ENCODE assay signal across 9 mouse cellular contexts in genomic region chr7:101833916-101834584, GRCm38 (mm10). TPM values are rescaled to one million over a fixed set of nuclear protein-coding genes. Genes with fewer than 3 reads are reported as not detected.
DNase-seq lines count a peak whose midpoint lies in the region; ATAC-seq and TF ChIP-seq lines count a peak whose summit lies in the region.
"Had no signal": no experiment of that assay in that cellular context is flagged by ENCODE, and none has a peak within 500 bp of the region (broad histone marks: within the 10 kb centered on the region; RNA-seq: fewer than 3 reads in every experiment).

No protein-coding gene starts in this region.

- H3K4me3 ChIP-seq in lung, embryonic 14.5 days (ENCODE audit: low read depth, low read length) = no peak overlapping the region
- peak overlapping the region; percentile 9; the same call in 1 of the 2 replicates for H3K4me3 ChIP-seq in forebrain, embryonic 10.5 days
- H3K4me3 ChIP-seq in hindbrain, embryonic 11.5 days (ENCODE audit: low read depth, low read length) = no peak overlapping the region
- no peak overlapping the region for H3K4me3 ChIP-seq in neural tube, embryonic 13.5 days

- ATAC-seq in lung, embryonic 14.5 days (ENCODE audit: insufficient read depth) = no peak
- no peak for ATAC-seq in hindbrain, embryonic 11.5 days (ENCODE audit: low FRiP score)
- no peak for ATAC-seq in neural tube, embryonic 13.5 days (ENCODE audit: low read depth)

- no peaks in the 10 kb centered on the region for H3K9me3 ChIP-seq in lung, embryonic 14.5 days (ENCODE audit: low read depth, low read length)
- H3K9me3 ChIP-seq in forebrain, embryonic 10.5 days = no peaks in the 10 kb centered on the region
- H3K9me3 ChIP-seq in hindbrain, embryonic 11.5 days (ENCODE audit: control insufficient read depth, low read length) = no peaks in the 10 kb centered on the region
- no peaks in the 10 kb centered on the region for H3K9me3 ChIP-seq in neural tube, embryonic 13.5 days

- H3K9ac ChIP-seq in lung, embryonic 14.5 days = no peak overlapping the region
- no peak overlapping the region for H3K9ac ChIP-seq in hindbrain, embryonic 11.5 days (ENCODE audit: low read depth, low read length)
- no peak overlapping the region for H3K9ac ChIP-seq in neural tube, embryonic 13.5 days

- no peak for DNase-seq in lung, embryonic 14.5 days
- DNase-seq in lung, postnatal 4 days = no peak
- DNase-seq in forebrain, embryonic 10.5 days (ENCODE audit: extremely low spot score, low spot score) = no peak
- peak; percentile 15 for DNase-seq in hindbrain, embryonic 11.5 days (ENCODE audit: low spot score)
- no peak for DNase-seq in spleen, postnatal 10 days (ENCODE audit: low spot score in 2 of 2)
- no peak for DNase-seq in thymus, postnatal 36 days
- DNase-seq: thymus, postnatal 4 days had no signal

- TF ChIP-seq CTCF in lung, embryonic 14.5 days (IDR thresholded peaks at IDR 0.05; ENCODE audit: low read depth) = no peak

- 0 out of 2 replicates have a peak overlapping the region, but pooled peaks have one; percentile 12 for H3K27ac ChIP-seq in lung, embryonic 14.5 days (ENCODE audit: low read depth)
- H3K27ac ChIP-seq in forebrain, embryonic 10.5 days = peak overlapping the region; percentile 99
- peak overlapping the region; percentile 24; the same call in 1 of the 2 replicates for H3K27ac ChIP-seq in hindbrain, embryonic 11.5 days (ENCODE audit: low read depth, low read length)
- peak overlapping the region; percentile 11; the same call in 1 of the 2 replicates for H3K27ac ChIP-seq in neural tube, embryonic 13.5 days (replicated peaks)

- WGBS in lung, embryonic 14.5 days = 50% methylated on average over 3 of the region's 3 CpGs
- 73% methylated on average over 3 of the region's 3 CpGs for WGBS in forebrain, embryonic 10.5 days
- WGBS in hindbrain, embryonic 11.5 days = 63% methylated on average over 3 of the region's 3 CpGs
- 44% methylated on average over 3 of the region's 3 CpGs for WGBS in neural tube, embryonic 13.5 days

- H3K27me3 ChIP-seq in lung, embryonic 14.5 days (ENCODE audit: insufficient read depth, low read length) = no peaks in the 10 kb centered on the region
- H3K27me3 ChIP-seq in forebrain, embryonic 10.5 days (ENCODE audit: poor library complexity, severe bottlenecking) = no peaks in the 10 kb centered on the region
- no peaks in the 10 kb centered on the region for H3K27me3 ChIP-seq in hindbrain, embryonic 11.5 days (ENCODE audit: control insufficient read depth, insufficient read depth, low read length)
- no peaks in the 10 kb centered on the region for H3K27me3 ChIP-seq in neural tube, embryonic 13.5 days

- H3K36me3 ChIP-seq in lung, embryonic 14.5 days (ENCODE audit: insufficient read depth) = peaks cover 54% of the 10 kb centered on the region
- H3K36me3 ChIP-seq in forebrain, embryonic 10.5 days (replicated peaks) = peaks cover 57% of the 10 kb centered on the region
- peaks cover 12% of the 10 kb centered on the region for H3K36me3 ChIP-seq in hindbrain, embryonic 11.5 days (ENCODE audit: control insufficient read depth, insufficient read depth, low read length)
- peaks cover 31% of the 10 kb centered on the region for H3K36me3 ChIP-seq in neural tube, embryonic 13.5 days

- peak overlapping the region; percentile 76; the same call in 1 of the 2 replicates for H3K4me2 ChIP-seq in lung, embryonic 14.5 days
- H3K4me2 ChIP-seq in hindbrain, embryonic 11.5 days (replicated peaks; ENCODE audit: low read depth, low read length) = no peak overlapping the region
- H3K4me2 ChIP-seq in neural tube, embryonic 13.5 days = peak overlapping the region; percentile 98

- H3K4me1 ChIP-seq in lung, embryonic 14.5 days (ENCODE audit: insufficient read depth) = peaks cover 10% of the 10 kb centered on the region; the same call in 1 of the 2 replicates
- peaks cover 53% of the 10 kb centered on the region for H3K4me1 ChIP-seq in forebrain, embryonic 10.5 days
- peaks cover 6% of the 10 kb centered on the region; the same call in 1 of the 2 replicates for H3K4me1 ChIP-seq in hindbrain, embryonic 11.5 days (replicated peaks; ENCODE audit: control insufficient read depth, insufficient read depth, low read length)
- H3K4me1 ChIP-seq in neural tube, embryonic 13.5 days (replicated peaks) = peaks cover 52% of the 10 kb centered on the region

RNA-seq across cellular contexts. Expression of gene Inppl1, which starts 4.0 kb away (rescaled TPM):
- polyA plus RNA-seq in lung, embryonic 14.5 days (2014; fragmentation: Nextera tagmentation; extraction: Ambion mirVana) = 35.6 and 37.4 TPM in 2 replicates
- 45.8 and 46.2 TPM in 2 replicates for polyA plus RNA-seq in forebrain, embryonic 10.5 days (2016; fragmentation: Nextera tagmentation; extraction: Ambion mirVana)
- polyA plus RNA-seq in hindbrain, embryonic 11.5 days (2014; fragmentation: Nextera tagmentation; extraction: Ambion mirVana) = 22.5 and 25.2 TPM in 2 replicates
- 17.4 and 22.2 TPM in 2 replicates for polyA plus RNA-seq in neural tube, embryonic 13.5 days (2015; fragmentation: Nextera tagmentation; extraction: Ambion mirVana)

RNA-seq across cellular contexts. Expression of gene Phox2a, which starts 15.9 kb away (rescaled TPM):
- polyA plus RNA-seq in lung, embryonic 14.5 days (2014; fragmentation: Nextera tagmentation; extraction: Ambion mirVana) = 0.34 and 0.67 TPM in 2 replicates
- not detected in 2 replicates for polyA plus RNA-seq in forebrain, embryonic 10.5 days (2016; fragmentation: Nextera tagmentation; extraction: Ambion mirVana)
- polyA plus RNA-seq in hindbrain, embryonic 11.5 days (2014; fragmentation: Nextera tagmentation; extraction: Ambion mirVana) = 5.2 and 6.3 TPM in 2 replicates
- polyA plus RNA-seq in neural tube, embryonic 13.5 days (2015; fragmentation: Nextera tagmentation; extraction: Ambion mirVana) = 1.1 and 2.3 TPM in 2 replicates

RNA-seq across cellular contexts. Expression of gene Folr2, which starts 22.9 kb away (rescaled TPM):
- 2.6 and 2.8 TPM in 2 replicates for polyA plus RNA-seq in lung, embryonic 14.5 days (2014; fragmentation: Nextera tagmentation; extraction: Ambion mirVana)
- polyA plus RNA-seq in forebrain, embryonic 10.5 days (2016; fragmentation: Nextera tagmentation; extraction: Ambion mirVana) = 0.47 and 0.68 TPM in 2 replicates
- 0.73 and 2.1 TPM in 2 replicates for polyA plus RNA-seq in hindbrain, embryonic 11.5 days (2014; fragmentation: Nextera tagmentation; extraction: Ambion mirVana)
- 2.3 and 3.3 TPM in 2 replicates for polyA plus RNA-seq in neural tube, embryonic 13.5 days (2015; fragmentation: Nextera tagmentation; extraction: Ambion mirVana)
- polyA plus RNA-seq: embryonic facial prominence, embryonic 11.5 days had no signal

RNA-seq across cellular contexts. Expression of gene Anapc15, which starts 29.5 kb away (rescaled TPM):
- 85.9 and 90.4 TPM in 2 replicates for polyA plus RNA-seq in lung, embryonic 14.5 days (2014; fragmentation: Nextera tagmentation; extraction: Ambion mirVana)
- polyA plus RNA-seq in forebrain, embryonic 10.5 days (2016; fragmentation: Nextera tagmentation; extraction: Ambion mirVana) = 122 and 127 TPM in 2 replicates
- 90.2 and 91.3 TPM in 2 replicates for polyA plus RNA-seq in hindbrain, embryonic 11.5 days (2014; fragmentation: Nextera tagmentation; extraction: Ambion mirVana)
- polyA plus RNA-seq in neural tube, embryonic 13.5 days (2015; fragmentation: Nextera tagmentation; extraction: Ambion mirVana) = 72.7 and 81.9 TPM in 2 replicates

RNA-seq across cellular contexts. Expression of gene Folr1, which starts 36.5 kb away (rescaled TPM):
- polyA plus RNA-seq in lung, embryonic 14.5 days (2014; fragmentation: Nextera tagmentation; extraction: Ambion mirVana) = 0.20 and 0.73 TPM in 2 replicates
- 11.9 and 13.1 TPM in 2 replicates for polyA plus RNA-seq in forebrain, embryonic 10.5 days (2016; fragmentation: Nextera tagmentation; extraction: Ambion mirVana)
- 11.5 and 12.1 TPM in 2 replicates for polyA plus RNA-seq in hindbrain, embryonic 11.5 days (2014; fragmentation: Nextera tagmentation; extraction: Ambion mirVana)
- 0.77 and 4.3 TPM in 2 replicates for polyA plus RNA-seq in neural tube, embryonic 13.5 days (2015; fragmentation: Nextera tagmentation; extraction: Ambion mirVana)

Comparison
In these comparisons a context has a peak if more than half of its experiments do, and no peak if none do; other contexts are left out.
1. H3K27ac ChIP-seq: peak in every context shown above with its lines; median percentile 99 in forebrain, embryonic 10.5 days; 24 in hindbrain, embryonic 11.5 days; 12 in lung, embryonic 14.5 days; 11 in neural tube, embryonic 13.5 days.